Mouse (Mus musculus) inflammation-experienced regulatory T-cells, adult 16 weeks (primary cell): ENCODE measurements around the gene 2700097O09Rik. TPM values are rescaled to one million over a fixed set of nuclear protein-coding genes. Genes with fewer than 3 reads are reported as not detected.

ENCODE experiments used
- polyA plus RNA-seq: library from polyadenylated mRNA; unstranded; fragments of 100-300 nt; shearing (Covaris generic); gene quantifications from one replicate; pipeline ENCODE4 v1.2.1, GENCODE M21; 2017

2700097O09Rik gene
- polyA plus RNA-seq: 22.9 TPM

GRCm38 (mm10) chr12:55079726-55080600, at the start of gene 2700097O09Rik, which contains the start of gene Srp54a:
2700097O09Rik (minus strand) TSS chr12:55080110.
Srp54a (plus strand) TSS chr12:55080262.

DNA sequence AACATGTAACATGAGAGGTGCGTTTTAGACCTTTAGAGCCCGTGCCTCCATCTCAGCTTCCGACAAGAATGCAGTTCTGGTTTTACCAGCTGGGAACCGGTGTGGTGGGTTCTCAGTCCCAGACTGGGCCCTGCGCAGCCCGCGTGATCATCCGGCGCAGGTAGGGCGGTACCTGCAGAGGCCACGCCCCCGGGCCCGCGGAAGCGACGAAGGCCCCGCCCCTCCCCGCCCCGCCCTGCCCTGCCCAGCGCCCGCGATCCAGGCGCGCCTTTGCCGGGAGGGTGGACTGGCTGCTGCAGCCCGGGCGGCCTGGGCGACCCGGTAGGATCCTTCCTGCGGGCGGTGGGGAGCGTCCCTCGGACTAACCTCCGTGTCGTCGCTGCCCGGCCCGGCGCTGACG, 44.3 kb upstream of the 2700097O09Rik start, which contains the start of gene Fam177a:
Gene Fam177a (plus strand): TSS at position 228 of the 400 bp plus-strand sequence.

GRCm38 (mm10) chr12:55013626-55014398, 66.1 kb downstream of the 2700097O09Rik start, which contains the start of gene Baz1a:
Baz1a (minus strand) TSS chr12:55014348.

Other genes starting within 250 kb of the 2700097O09Rik start
- 33.8 TPM for gene Cfl2, start 217.2 kb downstream of the 2700097O09Rik start, polyA plus RNA-seq
- gene Gm20403, start 93.6 kb downstream of the 2700097O09Rik start, polyA plus RNA-seq: not detected
- gene Baz1a, start 65.8 kb downstream of the 2700097O09Rik start, polyA plus RNA-seq: 19.1 TPM
- 176 TPM for gene Srp54a, start 152 bp upstream of the 2700097O09Rik start, polyA plus RNA-seq
- gene Fam177a, start 44.4 kb upstream of the 2700097O09Rik start, polyA plus RNA-seq: 22.7 TPM
- 37.2 TPM for gene Srp54b, start 75.0 kb upstream of the 2700097O09Rik start, polyA plus RNA-seq
- gene 1700047I17Rik2, start 119.5 kb upstream of the 2700097O09Rik start, polyA plus RNA-seq: not detected
- 86.2 TPM for gene Srp54c, start 150.1 kb upstream of the 2700097O09Rik start, polyA plus RNA-seq
- gene 1110008L16Rik, start 219.5 kb upstream of the 2700097O09Rik start, polyA plus RNA-seq: 9.9 TPM
- 18.3 TPM for gene Ppp2r3c, start 222.9 kb upstream of the 2700097O09Rik start, polyA plus RNA-seq